Mouse (Mus musculus) neural tube, embryonic 10.5 days (tissue): ENCODE data around the gene Foxp1.

Experiments used
- DNase-seq: peaks from one replicate; pipeline ENCODE4 v3.0.0-alpha.2; 2017; ENCODE audit warnings: low spot score; ENCODE audit errors: extremely low spot score

Foxp1 gene

GRCm38 (mm10) chr6:98975918-98976317, 546.6 kb downstream of the Foxp1 start:
- DNase-seq = no peak

GRCm38 (mm10) chr6:98973433-98973832, 549.1 kb downstream of the Foxp1 start:
- DNase-seq = no peak

- DNase-seq = no peak
These were observed 550.1 kb downstream of the Foxp1 start for GRCm38 (mm10) chr6:98972404-98972803.

- no peak for DNase-seq
These were observed 563.2 kb downstream of the Foxp1 start for GRCm38 (mm10) chr6:98959333-98959732.

- no peak for DNase-seq
These were observed 565.9 kb downstream of the Foxp1 start for GRCm38 (mm10) chr6:98956522-98957169.

- no peak for DNase-seq
These were observed 566.8 kb downstream of the Foxp1 start for GRCm38 (mm10) chr6:98955706-98956105.

GRCm38 (mm10) chr6:98954439-98954838, 568.1 kb downstream of the Foxp1 start:
- no peak for DNase-seq

- no peak for DNase-seq
These were observed 572.8 kb downstream of the Foxp1 start for GRCm38 (mm10) chr6:98949703-98950191.

GRCm38 (mm10) chr6:98949286-98949685, 573.2 kb downstream of the Foxp1 start:
- no peak for DNase-seq

GRCm38 (mm10) chr6:98948153-98949141, 574.1 kb downstream of the Foxp1 start:
- no peak for DNase-seq

GRCm38 (mm10) chr6:98947486-98948152, 574.9 kb downstream of the Foxp1 start:
- DNase-seq = no peak

GRCm38 (mm10) chr6:98946731-98947130, 575.8 kb downstream of the Foxp1 start:
- DNase-seq = no peak

GRCm38 (mm10) chr6:98945496-98946412, 576.8 kb downstream of the Foxp1 start:
- no peak for DNase-seq

GRCm38 (mm10) chr6:98938348-98938747, 584.2 kb downstream of the Foxp1 start:
- DNase-seq = no peak

- DNase-seq = no peak
These were observed 585.0 kb downstream of the Foxp1 start for GRCm38 (mm10) chr6:98937513-98937912.

- DNase-seq = no peak
These were observed 586.1 kb downstream of the Foxp1 start for GRCm38 (mm10) chr6:98936377-98936776.

GRCm38 (mm10) chr6:98935169-98935568, 587.4 kb downstream of the Foxp1 start:
- DNase-seq = no peak

GRCm38 (mm10) chr6:98934381-98934780, 588.1 kb downstream of the Foxp1 start:
- DNase-seq = no peak

- DNase-seq = no peak
These were observed 589.3 kb downstream of the Foxp1 start for GRCm38 (mm10) chr6:98933135-98933724.

- DNase-seq = no peak
These were observed 590.5 kb downstream of the Foxp1 start for GRCm38 (mm10) chr6:98931881-98932540.
